Mouse (Mus musculus): ENCODE measurements around the gene Thbs2. TPM values are rescaled to one million over a fixed set of nuclear protein-coding genes. Genes with fewer than 3 reads are reported as not detected.

The Thbs2 gene
- polyA plus RNA-seq, 1 experiment, result 11.5 TPM

DNA sequence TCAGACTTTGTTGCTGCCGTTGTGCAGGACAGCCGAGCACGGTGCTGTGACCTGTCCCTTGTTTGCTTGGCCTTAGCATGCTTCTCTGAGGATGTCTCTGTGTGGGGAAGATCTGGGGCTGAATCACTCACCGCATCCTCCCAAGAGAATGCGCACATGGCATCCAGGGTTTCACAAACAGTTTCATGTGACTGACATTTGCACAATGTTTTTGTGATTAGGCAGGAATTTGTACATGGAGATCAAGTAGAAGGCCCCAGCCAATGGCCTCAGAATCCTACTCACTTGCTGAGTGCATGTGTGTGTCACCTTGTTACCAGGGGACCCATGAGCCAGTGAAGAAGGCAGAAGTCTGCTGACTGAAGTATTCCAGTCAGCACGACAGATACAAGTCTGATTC, 9.7 kb upstream of the Thbs2 start:
- H3K27me3 ChIP-seq (ENCODE audit: control insufficient read depth, insufficient read depth, insufficient read length), result no peaks in the 10 kb centered on the region
- TF ChIP-seq MYOD1 (IDR thresholded peaks at IDR 0.05; ENCODE audit: control insufficient read depth, insufficient read length, low read depth) (peak; percentile 48), USF1 (IDR thresholded peaks at IDR 0.05; ENCODE audit: low read depth) (peak; percentile 45), MAX (IDR thresholded peaks at IDR 0.05) (peak; percentile 96), CEBPB (IDR thresholded peaks at IDR 0.05; ENCODE audit: low read depth) (peak; percentile 81), FOSL1 (IDR thresholded peaks at IDR 0.05; ENCODE audit: insufficient read depth, low read length, poor library complexity, severe bottlenecking) (peak; percentile 7), CTCF (IDR thresholded peaks at IDR 0.05; ENCODE audit: control insufficient read depth, insufficient read depth, insufficient read length) (no peak), MYOG (IDR thresholded peaks at IDR 0.05; ENCODE audit: control insufficient read depth, extremely low read depth, insufficient read length) (no peak)
- no peaks in the 10 kb centered on the region for H3K79me3 ChIP-seq (ENCODE audit: low read depth)
- no peaks in the 10 kb centered on the region for H3K79me2 ChIP-seq (ENCODE audit: control insufficient read depth, insufficient read depth)
- no peak overlapping the region for H3K4me3 ChIP-seq (ENCODE audit: insufficient read depth, poor library complexity, severe bottlenecking)
- H3ac ChIP-seq (ENCODE audit: control insufficient read depth, insufficient read length, low read depth), result no peak overlapping the region
- no peaks in the 10 kb centered on the region for H3K36me3 ChIP-seq (ENCODE audit: control insufficient read depth, insufficient read depth)

DNA sequence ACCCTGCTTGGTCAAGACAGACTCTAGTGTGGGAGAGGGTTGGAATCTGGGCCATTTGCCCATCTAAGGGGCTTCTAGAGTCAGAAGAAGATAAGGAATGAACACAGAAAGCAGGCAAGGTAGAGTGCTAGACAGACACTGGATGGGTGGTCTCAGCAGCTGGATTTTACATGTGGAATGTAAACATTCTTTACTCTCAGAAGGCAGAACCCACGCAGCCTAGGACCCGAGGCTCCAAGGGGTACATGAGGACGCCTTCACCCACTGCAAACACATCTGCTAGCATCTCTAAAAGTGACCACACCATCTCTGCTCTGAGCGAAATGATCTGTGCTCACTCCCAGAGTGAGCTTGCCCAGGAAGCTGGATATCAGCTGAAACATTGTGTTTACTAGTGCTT, 9.2 kb upstream of the Thbs2 start:
- H3ac ChIP-seq (ENCODE audit: control insufficient read depth, insufficient read length, low read depth), result no peak overlapping the region
- H3K4me3 ChIP-seq (ENCODE audit: insufficient read depth, poor library complexity, severe bottlenecking), result no peak overlapping the region
- no peaks in the 10 kb centered on the region for H3K79me2 ChIP-seq (ENCODE audit: control insufficient read depth, insufficient read depth)
- no peaks in the 10 kb centered on the region for H3K79me3 ChIP-seq (ENCODE audit: low read depth)
- no peaks in the 10 kb centered on the region for H3K27me3 ChIP-seq (ENCODE audit: control insufficient read depth, insufficient read depth, insufficient read length)
- TF ChIP-seq MYOD1 (IDR thresholded peaks at IDR 0.05; ENCODE audit: control insufficient read depth, insufficient read length, low read depth) (no peak), CTCF (IDR thresholded peaks at IDR 0.05; ENCODE audit: control insufficient read depth, insufficient read depth, insufficient read length) (no peak), USF1 (IDR thresholded peaks at IDR 0.05; ENCODE audit: low read depth) (no peak), MYOG (IDR thresholded peaks at IDR 0.05; ENCODE audit: control insufficient read depth, extremely low read depth, insufficient read length) (no peak), MAX (IDR thresholded peaks at IDR 0.05) (no peak)
- no peaks in the 10 kb centered on the region for H3K36me3 ChIP-seq (ENCODE audit: control insufficient read depth, insufficient read depth)

DNA sequence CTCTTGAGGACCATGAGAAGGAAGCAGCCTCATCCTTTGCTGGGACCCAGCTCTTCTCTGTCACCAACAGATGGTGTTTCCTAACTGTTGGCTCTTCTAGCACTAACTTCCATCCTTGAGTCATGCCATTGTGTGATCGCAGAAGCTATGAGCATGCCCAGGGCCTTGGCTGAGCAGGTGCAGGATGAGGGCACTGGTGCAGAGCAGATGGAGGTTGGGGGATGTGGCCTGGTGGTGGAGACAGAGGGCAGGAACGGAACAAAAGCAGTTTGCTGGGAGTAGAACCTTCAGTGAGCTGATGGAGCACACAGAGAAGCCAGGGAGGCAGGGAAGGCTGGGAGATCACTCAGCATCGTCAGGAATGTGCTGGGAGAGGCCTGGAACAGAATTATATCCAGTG, 8.7 kb upstream of the Thbs2 start:
- no peak overlapping the region for H3ac ChIP-seq (ENCODE audit: control insufficient read depth, insufficient read length, low read depth)
- TF ChIP-seq MYOD1 (IDR thresholded peaks at IDR 0.05; ENCODE audit: control insufficient read depth, insufficient read length, low read depth) (peak; percentile 56), MAX (IDR thresholded peaks at IDR 0.05) (no peak), FOSL1 (IDR thresholded peaks at IDR 0.05; ENCODE audit: insufficient read depth, low read length, poor library complexity, severe bottlenecking) (no peak), CEBPB (IDR thresholded peaks at IDR 0.05; ENCODE audit: low read depth) (no peak), CTCF (IDR thresholded peaks at IDR 0.05; ENCODE audit: control insufficient read depth, insufficient read depth, insufficient read length) (no peak), MYOG (IDR thresholded peaks at IDR 0.05; ENCODE audit: control insufficient read depth, extremely low read depth, insufficient read length) (no peak)

DNA sequence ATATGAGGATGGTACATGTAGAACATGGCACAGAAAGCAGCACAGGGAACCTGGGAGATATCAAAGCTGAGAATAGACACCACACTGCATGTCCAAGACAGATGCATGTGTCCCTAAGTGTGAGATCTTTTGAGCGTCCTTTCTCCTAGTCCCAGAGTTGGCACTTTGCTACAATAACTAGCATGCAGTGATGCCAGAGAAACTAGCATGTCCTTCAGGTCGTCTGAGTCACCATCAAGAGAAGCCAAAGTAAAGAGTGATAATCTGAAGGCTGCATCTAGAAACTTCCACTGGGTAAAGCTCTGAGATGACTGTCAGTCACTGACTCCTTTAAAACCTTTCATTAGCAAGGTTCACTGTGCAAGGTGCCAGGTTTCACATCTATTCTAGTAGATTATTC, 7.9 kb upstream of the Thbs2 start:
- Histone ChIP-seq H3K79me2 (ENCODE audit: control insufficient read depth, insufficient read depth) (no peaks in the 10 kb centered on the region), H3K27me3 (ENCODE audit: control insufficient read depth, insufficient read depth, insufficient read length) (no peaks in the 10 kb centered on the region), H3K4me3 (ENCODE audit: insufficient read depth, poor library complexity, severe bottlenecking) (no peak overlapping the region), H3K79me3 (ENCODE audit: low read depth) (no peaks in the 10 kb centered on the region), H3K36me3 (ENCODE audit: control insufficient read depth, insufficient read depth) (no peaks in the 10 kb centered on the region), H3ac (ENCODE audit: control insufficient read depth, insufficient read length, low read depth) (no peak overlapping the region)
- TF ChIP-seq CEBPB (IDR thresholded peaks at IDR 0.05; ENCODE audit: low read depth), result no peak

More for the DNA sequence above, 8.7 kb upstream of the Thbs2 start:
- H3K36me3 ChIP-seq (ENCODE audit: control insufficient read depth, insufficient read depth), result no peaks in the 10 kb centered on the region
- no peaks in the 10 kb centered on the region for H3K27me3 ChIP-seq (ENCODE audit: control insufficient read depth, insufficient read depth, insufficient read length)
- H3K79me3 ChIP-seq (ENCODE audit: low read depth), result no peaks in the 10 kb centered on the region
- no peaks in the 10 kb centered on the region for H3K79me2 ChIP-seq (ENCODE audit: control insufficient read depth, insufficient read depth)
- no peak overlapping the region for H3K4me3 ChIP-seq (ENCODE audit: insufficient read depth, poor library complexity, severe bottlenecking)

DNA sequence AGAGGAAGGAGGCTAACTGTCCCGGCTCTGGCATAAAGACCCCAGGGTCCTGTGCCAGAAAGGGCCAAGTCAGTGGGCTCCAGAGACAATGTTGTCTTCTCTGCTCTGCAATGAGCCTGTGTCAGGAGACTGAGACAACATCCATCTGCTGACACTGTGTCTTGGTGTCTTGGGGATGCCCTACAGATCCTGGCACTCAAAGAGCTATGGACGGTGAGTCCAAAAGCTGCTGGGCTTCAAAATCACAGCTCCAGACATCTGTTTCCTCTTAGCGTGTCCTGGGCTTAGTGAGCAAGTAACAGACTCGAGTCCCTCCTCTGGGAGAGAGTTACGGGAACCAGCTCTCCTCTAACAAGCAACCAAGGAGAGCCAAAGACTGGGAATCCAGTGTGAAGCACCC, 6.2 kb upstream of the Thbs2 start:
- TF ChIP-seq MYOG (IDR thresholded peaks at IDR 0.05; ENCODE audit: control insufficient read depth, extremely low read depth, insufficient read length), result no peak
- no peak for TF ChIP-seq USF1 (IDR thresholded peaks at IDR 0.05; ENCODE audit: low read depth)
- TF ChIP-seq MYOD1 (IDR thresholded peaks at IDR 0.05; ENCODE audit: control insufficient read depth, insufficient read length, low read depth), result no peak
- TF ChIP-seq CEBPB (IDR thresholded peaks at IDR 0.05; ENCODE audit: low read depth), result no peak
- no peak for TF ChIP-seq MAX (IDR thresholded peaks at IDR 0.05)
- TF ChIP-seq CTCF (IDR thresholded peaks at IDR 0.05; ENCODE audit: control insufficient read depth, insufficient read depth, insufficient read length), result no peak
- no peak for TF ChIP-seq FOSL1 (IDR thresholded peaks at IDR 0.05; ENCODE audit: insufficient read depth, low read length, poor library complexity, severe bottlenecking)
- Histone ChIP-seq H3K79me3 (ENCODE audit: low read depth) (no peaks in the 10 kb centered on the region), H3K4me3 (ENCODE audit: insufficient read depth, poor library complexity, severe bottlenecking) (no peak overlapping the region), H3K36me3 (ENCODE audit: control insufficient read depth, insufficient read depth) (no peaks in the 10 kb centered on the region), H3ac (ENCODE audit: control insufficient read depth, insufficient read length, low read depth) (no peak overlapping the region), H3K27me3 (ENCODE audit: control insufficient read depth, insufficient read depth, insufficient read length) (no peaks in the 10 kb centered on the region), H3K79me2 (ENCODE audit: control insufficient read depth, insufficient read depth) (no peaks in the 10 kb centered on the region)

DNA sequence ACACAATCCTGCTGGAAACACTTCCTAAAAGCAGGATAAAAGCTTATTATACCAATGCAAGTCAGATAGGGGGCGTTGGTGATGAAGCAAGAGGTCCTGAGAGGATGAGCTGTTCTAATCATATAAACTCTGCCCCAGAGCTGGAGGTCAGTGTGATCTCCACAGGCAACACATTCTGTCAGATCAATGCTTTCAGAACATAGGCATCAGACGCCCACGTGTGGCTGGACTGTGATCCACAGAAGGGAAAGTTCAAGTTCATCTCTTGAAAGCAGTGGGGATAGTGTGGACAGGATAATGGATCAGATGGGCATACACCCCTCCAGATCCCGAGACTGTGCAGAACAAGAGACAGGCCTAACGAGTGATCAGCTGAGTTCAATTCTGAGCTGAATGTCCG, 4.2 kb upstream of the Thbs2 start:
- Histone ChIP-seq H3K27me3 (ENCODE audit: control insufficient read depth, insufficient read depth, insufficient read length) (no peaks in the 10 kb centered on the region), H3K36me3 (ENCODE audit: control insufficient read depth, insufficient read depth) (no peaks in the 10 kb centered on the region), H3K79me3 (ENCODE audit: low read depth) (no peaks in the 10 kb centered on the region), H3ac (ENCODE audit: control insufficient read depth, insufficient read length, low read depth) (no peak overlapping the region), H3K79me2 (ENCODE audit: control insufficient read depth, insufficient read depth) (no peaks in the 10 kb centered on the region), H3K4me3 (ENCODE audit: insufficient read depth, poor library complexity, severe bottlenecking) (no peak overlapping the region)
- TF ChIP-seq FOSL1 (IDR thresholded peaks at IDR 0.05; ENCODE audit: insufficient read depth, low read length, poor library complexity, severe bottlenecking), result no peak
- no peak for TF ChIP-seq CTCF (IDR thresholded peaks at IDR 0.05; ENCODE audit: control insufficient read depth, insufficient read depth, insufficient read length)
- no peak for TF ChIP-seq USF1 (IDR thresholded peaks at IDR 0.05; ENCODE audit: low read depth)
- no peak for TF ChIP-seq MAX (IDR thresholded peaks at IDR 0.05)
- TF ChIP-seq MYOG (IDR thresholded peaks at IDR 0.05; ENCODE audit: control insufficient read depth, extremely low read depth, insufficient read length), result no peak
- no peak for TF ChIP-seq MYOD1 (IDR thresholded peaks at IDR 0.05; ENCODE audit: control insufficient read depth, insufficient read length, low read depth)
- TF ChIP-seq CEBPB (IDR thresholded peaks at IDR 0.05; ENCODE audit: low read depth), result no peak
